Mouse (Mus musculus) hindbrain, postnatal 0 days (tissue): Measurements from ENCODE around the gene Zfp638. TPM values are rescaled to one million over a fixed set of nuclear protein-coding genes. Genes with fewer than 3 reads are reported as not detected.
A peak's percentile ranks its signal among the peaks of the same experiment; 100 is the strongest.

Experiments
- ATAC-seq: fragments of 200-750 bp; cut with Nextera tagmentation; 2 replicates; pipeline ENCODE4 v1.8.0; 2017; ENCODE audit warnings: mild to moderate bottlenecking, moderate TSS enrichment, moderate library complexity
- DNase-seq: peaks from one replicate; pipeline ENCODE4 v3.0.0-alpha.2; 2015; ENCODE audit warnings: low spot score
- H3K27ac ChIP-seq: fragments of 300-500 bp; sonication (generic); 2 replicates; pipeline ENCODE4 v1.5.1; 2014; ENCODE audit warnings: mild to moderate bottlenecking
- H3K27me3 ChIP-seq: fragments of 300-500 bp; sonication (generic); 2 replicates; pipeline ENCODE4 v1.6.1; 2014; ENCODE audit warnings: low read length, mixed read lengths; ENCODE audit not compliant: insufficient read depth
- H3K36me3 ChIP-seq: fragments of 300-500 bp; sonication (generic); 2 replicates; pipeline ENCODE4 v1.6.1; 2014; ENCODE audit warnings: low read length, mixed read lengths; ENCODE audit not compliant: insufficient read depth
- H3K4me1 ChIP-seq: fragments of 300-500 bp; sonication (generic); 2 replicates; pipeline ENCODE4 v1.6.1; 2014; ENCODE audit warnings: antibody characterized with exemption, low read length, mixed read lengths; ENCODE audit not compliant: insufficient read depth
- H3K4me2 ChIP-seq: fragments of 300-500 bp; sonication (generic); 2 replicates; pipeline ENCODE4 v1.6.1; 2014; ENCODE audit warnings: low read depth, mild to moderate bottlenecking, low read length, moderate library complexity, mixed read lengths
- H3K4me3 ChIP-seq: fragments of 300-500 bp; sonication (generic); 2 replicates; pipeline ENCODE4 v1.5.1; 2014; ENCODE audit warnings: low read length
- H3K9ac ChIP-seq: fragments of 300-500 bp; sonication (generic); replicated peaks from 2 replicates; pipeline ENCODE4 v1.6.1; 2014; ENCODE audit warnings: mild to moderate bottlenecking, low read length, moderate library complexity, mixed read lengths
- H3K9me3 ChIP-seq: fragments of 300-500 bp; sonication (generic); 2 replicates; pipeline ENCODE4 v1.6.1; 2016; ENCODE audit warnings: low read length, mixed read lengths
- CTCF ChIP-seq: IDR thresholded peaks from 2 replicates; pipeline ENCODE4 v1.5.1; 2016; ENCODE audit warnings: antibody characterized with exemption, control low read depth, low read depth
- WGBS: fragments of 180-500 bp; shearing (Covaris S2); extraction: QIAGEN DNeasy Blood & Tissue Kit; methylation state at CpG from one replicate; pipeline ENCODE4 v1.1.7; 2014; 5-methylcytosine and 5-hydroxymethylcytosine counted together
- polyA plus RNA-seq: library from polyadenylated mRNA; unstranded; fragments of >200 nt; fragmentation: Nextera tagmentation; extraction: Ambion mirVana; gene quantifications from 2 replicates; pipeline ENCODE4 v1.2.1, GENCODE M21; 2015
- total RNA-seq: library from RNA; depleted of rRNA; stranded (reverse); fragments of >200 nt; gene quantifications from 2 replicates; pipeline ENCODE4 v1.2.3, GENCODE M21; 2014

The Zfp638 gene
- total and polyA plus RNA-seq, 2 experiments from 2014 or later = 55.2 to 91.2 TPM

DNA sequence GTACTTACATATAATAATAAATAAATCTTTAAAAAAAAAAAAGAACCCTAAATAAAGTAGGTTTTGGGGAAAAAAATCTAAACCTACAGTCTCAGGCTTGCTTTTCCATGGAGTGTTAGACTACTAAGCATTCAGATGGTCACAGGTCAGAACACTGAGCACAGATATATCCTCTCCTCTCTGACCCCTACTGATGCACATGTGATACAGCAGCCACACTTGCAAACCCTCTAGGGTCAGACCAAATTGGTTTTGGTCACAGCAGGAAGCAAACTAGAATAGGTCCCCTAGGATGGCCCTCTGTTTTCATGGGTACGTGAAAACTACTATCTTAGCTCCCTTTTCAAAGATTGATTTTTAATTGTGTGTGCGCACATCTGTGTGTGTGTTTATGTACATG lies 30.1 kb upstream of the Zfp638 start:
- Histone ChIP-seq H3K36me3 (no peaks in the 10 kb centered on the region), H3K9ac (no peak overlapping the region), H3K4me1 (no peaks in the 10 kb centered on the region), H3K27me3 (no peaks in the 10 kb centered on the region), H3K9me3 (no peaks in the 10 kb centered on the region), H3K4me3 (no peak overlapping the region), H3K4me2 (no peak overlapping the region), H3K27ac (no peak overlapping the region)
- WGBS = 72% methylated on average over 2 of the region's 2 CpGs
- DNase-seq (no peak), ATAC-seq (no peak)
- TF ChIP-seq CTCF = no peak

GRCm38 (mm10) chr6:83838046-83838445 lies 28.9 kb upstream of the Zfp638 start:
- WGBS = 82% methylated on average over 2 of the region's 2 CpGs
- Histone ChIP-seq H3K27ac (no peak overlapping the region), H3K36me3 (no peaks in the 10 kb centered on the region), H3K4me1 (no peaks in the 10 kb centered on the region), H3K27me3 (no peaks in the 10 kb centered on the region), H3K9ac (no peak overlapping the region), H3K9me3 (no peaks in the 10 kb centered on the region), H3K4me2 (no peak overlapping the region), H3K4me3 (no peak overlapping the region)
- no peak for TF ChIP-seq CTCF
- DNase-seq = no peak
- no peak for ATAC-seq

DNA sequence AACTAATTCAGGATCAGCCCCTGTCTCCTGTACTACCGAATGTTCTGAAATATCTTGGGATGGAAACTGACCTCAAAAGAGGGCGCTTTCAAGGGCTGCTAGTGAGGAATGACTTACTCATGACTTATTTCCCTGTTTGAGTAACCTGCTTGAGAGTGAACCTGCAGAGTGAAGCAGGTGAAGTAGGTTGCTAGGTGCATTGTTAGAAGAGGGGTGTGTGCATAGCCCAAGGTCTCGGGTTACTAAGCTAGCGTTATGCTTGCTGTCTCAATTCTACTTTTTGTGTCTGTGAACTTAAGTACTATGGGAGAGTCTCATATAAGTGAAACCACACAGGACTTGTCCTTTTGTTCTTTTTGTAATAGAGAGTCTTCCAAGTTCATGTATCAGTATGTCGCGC lies 26.8 kb upstream of the Zfp638 start:
- no peak for DNase-seq
- Histone ChIP-seq H3K9ac (no peak overlapping the region), H3K36me3 (no peaks in the 10 kb centered on the region), H3K4me1 (no peaks in the 10 kb centered on the region), H3K9me3 (no peaks in the 10 kb centered on the region), H3K27me3 (no peaks in the 10 kb centered on the region), H3K27ac (no peak overlapping the region), H3K4me3 (no peak overlapping the region), H3K4me2 (no peak overlapping the region)
- TF ChIP-seq CTCF = no peak
- ATAC-seq = no peak
- WGBS = 89% methylated on average over 6 of the region's 6 CpGs

- Histone ChIP-seq H3K4me3 (no peak overlapping the region), H3K4me2 (no peak overlapping the region), H3K4me1 (no peaks in the 10 kb centered on the region), H3K27me3 (no peaks in the 10 kb centered on the region), H3K27ac (no peak overlapping the region), H3K9ac (no peak overlapping the region), H3K9me3 (no peaks in the 10 kb centered on the region), H3K36me3 (no peaks in the 10 kb centered on the region)
- DNase-seq (no peak), ATAC-seq (no peak)
- WGBS = 88% methylated on average over 10 of the region's 10 CpGs
- no peak for TF ChIP-seq CTCF
Measured at GRCm38 (mm10) chr6:83844913-83845312, 22.0 kb upstream of the Zfp638 start.

GRCm38 (mm10) chr6:83846141-83846540 lies 20.8 kb upstream of the Zfp638 start:
- Histone ChIP-seq H3K36me3 (no peaks in the 10 kb centered on the region), H3K9ac (no peak overlapping the region), H3K4me2 (no peak overlapping the region), H3K27me3 (no peaks in the 10 kb centered on the region), H3K9me3 (no peaks in the 10 kb centered on the region), H3K4me1 (no peaks in the 10 kb centered on the region), H3K27ac (no peak overlapping the region), H3K4me3 (no peak overlapping the region)
- DNase-seq (no peak), ATAC-seq (no peak)
- WGBS = 97% methylated on average over 2 of the region's 2 CpGs
- no peak for TF ChIP-seq CTCF

GRCm38 (mm10) chr6:83849446-83849845 lies 17.5 kb upstream of the Zfp638 start:
- TF ChIP-seq CTCF = no peak
- Histone ChIP-seq H3K36me3 (no peaks in the 10 kb centered on the region), H3K9me3 (no peaks in the 10 kb centered on the region), H3K4me2 (no peak overlapping the region), H3K27me3 (no peaks in the 10 kb centered on the region), H3K9ac (no peak overlapping the region), H3K4me1 (no peaks in the 10 kb centered on the region), H3K27ac (no peak overlapping the region), H3K4me3 (no peak overlapping the region)
- no peak for DNase-seq
- no peak for ATAC-seq
- WGBS = 90% methylated on average over 2 of the region's 2 CpGs

GRCm38 (mm10) chr6:83857476-83857875 lies 9.4 kb upstream of the Zfp638 start:
- 37% methylated on average over 5 of the region's 5 CpGs for WGBS
- ATAC-seq (peak; percentile 79), DNase-seq (peak; percentile 6)

More at GRCm38 (mm10) chr6:83857476-83857875, 9.4 kb upstream of the Zfp638 start:
- no peaks in the 10 kb centered on the region for H3K9me3 ChIP-seq
- H3K4me2 ChIP-seq = no peak overlapping the region
- H3K4me1 ChIP-seq = no peaks in the 10 kb centered on the region
- H3K27me3 ChIP-seq = no peaks in the 10 kb centered on the region
- no peak overlapping the region for H3K4me3 ChIP-seq
- no peak overlapping the region for H3K9ac ChIP-seq
- no peak for TF ChIP-seq CTCF
- no peaks in the 10 kb centered on the region for H3K36me3 ChIP-seq
- no peak overlapping the region for H3K27ac ChIP-seq
